7 mouse cellular contexts compared by ENCODE assay signal in the genomic region with DNA sequence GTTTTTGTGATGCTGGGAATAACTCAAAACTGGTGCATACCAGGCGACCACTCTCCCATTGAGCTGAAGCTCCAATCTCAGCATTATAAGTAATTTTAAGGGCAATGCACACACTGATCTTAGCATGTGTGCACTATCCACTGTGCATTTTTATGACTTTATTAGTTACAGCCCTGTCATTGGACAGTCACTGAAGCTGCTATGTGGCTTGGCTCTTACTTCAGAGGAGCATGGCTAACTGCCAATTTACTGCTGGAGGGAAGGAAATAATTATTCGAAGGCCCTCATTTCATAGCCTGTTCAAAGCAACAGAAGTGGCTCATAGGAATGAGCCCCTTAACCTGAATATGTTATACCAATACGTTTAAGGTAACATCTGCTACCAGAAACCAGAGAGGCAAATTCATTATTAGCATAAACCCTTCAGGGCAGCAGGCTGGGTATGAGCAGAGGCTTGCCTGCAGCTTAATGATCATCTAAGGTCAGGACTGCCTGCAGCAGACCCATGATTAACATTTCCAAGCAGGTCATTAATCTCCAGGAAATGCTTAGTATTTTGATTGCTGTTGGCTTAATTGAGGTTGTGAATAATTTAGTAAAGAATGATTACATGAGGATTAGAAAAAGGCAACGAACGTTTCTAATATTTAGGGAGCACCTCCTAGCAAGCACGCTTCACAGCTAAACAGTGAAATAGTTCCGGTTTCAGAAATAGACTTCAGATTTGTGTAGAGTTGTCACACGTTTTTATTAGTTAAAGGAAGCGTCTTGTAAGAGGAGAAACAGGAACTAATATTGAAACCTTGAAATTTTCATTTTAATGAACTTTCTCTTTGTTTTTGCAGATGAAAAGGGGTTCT. TPM values are rescaled to one million over a fixed set of nuclear protein-coding genes. Genes with fewer than 3 reads are reported as not detected.
DNase-seq lines count a peak whose midpoint lies in the region; ATAC-seq and TF ChIP-seq lines count a peak whose summit lies in the region.

No protein-coding gene starts in this region.

- H3K27me3 ChIP-seq in forebrain, postnatal 0 days (ENCODE audit: insufficient read depth, low read length): no peaks in the 10 kb centered on the region

- no peak overlapping the region for H3K27ac ChIP-seq in forebrain, postnatal 0 days (ENCODE audit: low read depth, low read length)

- H3K9me3 ChIP-seq in forebrain, postnatal 0 days (ENCODE audit: low read length): peaks cover 10% of the 10 kb centered on the region; the same call in 1 of the 2 replicates

- 15% methylated on average over 9 of the region's 9 CpGs for WGBS in forebrain, postnatal 0 days

- H3K9ac ChIP-seq in forebrain, postnatal 0 days: no peak overlapping the region

- H3K4me2 ChIP-seq in forebrain, postnatal 0 days (ENCODE audit: low read depth): no peak overlapping the region

- peak; percentile 83 for ATAC-seq in forebrain, postnatal 0 days
- peak; percentile 61 for ATAC-seq in neutrophil, adult 5-6 weeks (ENCODE audit: extremely low read depth, insufficient number of reproducible peaks, low FRiP score, poor library complexity, severe bottlenecking)

- H3K4me1 ChIP-seq in forebrain, postnatal 0 days (ENCODE audit: insufficient read depth): 0 out of 2 replicates have a peak, but pooled peaks cover 3% of the 10 kb centered on the region

- no peak overlapping the region for H3K4me3 ChIP-seq in forebrain, postnatal 0 days (ENCODE audit: low read depth, low read length)

- TF ChIP-seq CTCF in forebrain, postnatal 0 days (IDR thresholded peaks at IDR 0.05; ENCODE audit: low read depth): no peak

- no peaks in the 10 kb centered on the region for H3K36me3 ChIP-seq in forebrain, postnatal 0 days (ENCODE audit: insufficient read depth)

- DNase-seq in 3T3-L1 (ENCODE audit: low read depth, low spot score) (peak; percentile 39), 416B (ENCODE audit: low read depth) (peak; percentile 76)
- DNase-seq in forebrain, postnatal 0 days: peak; percentile 35
- peak; percentile 44 to 54 for DNase-seq in kidney, postnatal 36 days
- DNase-seq in layer of hippocampus, postnatal 10 days (ENCODE audit: low spot score in 2 of 2): no peak
- DNase-seq in thymus, postnatal 0 days (ENCODE audit: low spot score): no peak

RNA-seq across cellular contexts. Expression of a gene that starts 25.4 kb away (rescaled TPM):
- 2.4 and 4.7 TPM in 2 replicates for total RNA-seq in forebrain, postnatal 0 days (2014; rRNA removed)
- 4.7 TPM in 2 replicates for polyA plus RNA-seq in forebrain, postnatal 0 days (2015; fragmentation: Nextera tagmentation; extraction: Ambion mirVana)
- not detected in 2 replicates for total RNA-seq in neutrophil, adult 5-6 weeks (2017)
- total RNA-seq in layer of hippocampus, postnatal 10 days (2021): under 1 TPM; 0.51 to 0.62 TPM
- 0.36 and 0.52 TPM in 2 replicates for polyA plus RNA-seq in thymus, postnatal 0 days (2015; fragmentation: Nextera tagmentation; extraction: Ambion mirVana)

RNA-seq across cellular contexts. Expression of a gene that starts 26.1 kb away (rescaled TPM):
- 18.9 and 22.1 TPM in 2 replicates for total RNA-seq in forebrain, postnatal 0 days (2014; rRNA removed)
- polyA plus RNA-seq in forebrain, postnatal 0 days (2015; fragmentation: Nextera tagmentation; extraction: Ambion mirVana): 23.4 and 24.9 TPM in 2 replicates
- total RNA-seq in neutrophil, adult 5-6 weeks (2017): 8.8 and 14.3 TPM in 2 replicates
- total RNA-seq in layer of hippocampus, postnatal 10 days (2021): 10 to 100 TPM; 19.7 to 20.4 TPM
- polyA plus RNA-seq in thymus, postnatal 0 days (2015; fragmentation: Nextera tagmentation; extraction: Ambion mirVana): 28.1 and 30.0 TPM in 2 replicates

RNA-seq across cellular contexts. Expression of a gene that starts 48.7 kb away (rescaled TPM):
- 42.7 and 52.0 TPM in 2 replicates for total RNA-seq in forebrain, postnatal 0 days (2014; rRNA removed)
- polyA plus RNA-seq in forebrain, postnatal 0 days (2015; fragmentation: Nextera tagmentation; extraction: Ambion mirVana): 11.3 and 14.0 TPM in 2 replicates
- total RNA-seq in neutrophil, adult 5-6 weeks (2017): 0.23 TPM in 1 of 2 replicates, not detected in the other
- total RNA-seq in layer of hippocampus, postnatal 10 days (2021): 10 to 100 TPM; 24.9 to 26.0 TPM
- 3.2 and 4.9 TPM in 2 replicates for polyA plus RNA-seq in thymus, postnatal 0 days (2015; fragmentation: Nextera tagmentation; extraction: Ambion mirVana)

Comparison
In these comparisons a context has a peak if more than half of its experiments do, and no peak if none do; other contexts are left out.
1. DNase-seq: peak in 3T3-L1 (single experiment), 416B (single experiment), forebrain, postnatal 0 days (single experiment) and kidney, postnatal 36 days (2 of 2); none in layer of hippocampus, postnatal 10 days (0 of 2) and thymus, postnatal 0 days (single experiment).
2. RNA of a gene that starts 48.7 kb away (total RNA-seq): 42.7 to 52.0 TPM in forebrain, postnatal 0 days and 24.9 to 26.0 TPM in layer of hippocampus, postnatal 10 days; 0.23 TPM in neutrophil, adult 5-6 weeks; every median in the first group is over 10 times any median in the second.